Mouse (Mus musculus) liver (tissue): ENCODE data around the gene Esrra.

Experiments used
- DNase-seq: peaks from one replicate; pipeline ENCODE4 v3.0.0-alpha.2; 2020; ENCODE audit warnings: mixed read lengths

Gene Esrra

DNA sequence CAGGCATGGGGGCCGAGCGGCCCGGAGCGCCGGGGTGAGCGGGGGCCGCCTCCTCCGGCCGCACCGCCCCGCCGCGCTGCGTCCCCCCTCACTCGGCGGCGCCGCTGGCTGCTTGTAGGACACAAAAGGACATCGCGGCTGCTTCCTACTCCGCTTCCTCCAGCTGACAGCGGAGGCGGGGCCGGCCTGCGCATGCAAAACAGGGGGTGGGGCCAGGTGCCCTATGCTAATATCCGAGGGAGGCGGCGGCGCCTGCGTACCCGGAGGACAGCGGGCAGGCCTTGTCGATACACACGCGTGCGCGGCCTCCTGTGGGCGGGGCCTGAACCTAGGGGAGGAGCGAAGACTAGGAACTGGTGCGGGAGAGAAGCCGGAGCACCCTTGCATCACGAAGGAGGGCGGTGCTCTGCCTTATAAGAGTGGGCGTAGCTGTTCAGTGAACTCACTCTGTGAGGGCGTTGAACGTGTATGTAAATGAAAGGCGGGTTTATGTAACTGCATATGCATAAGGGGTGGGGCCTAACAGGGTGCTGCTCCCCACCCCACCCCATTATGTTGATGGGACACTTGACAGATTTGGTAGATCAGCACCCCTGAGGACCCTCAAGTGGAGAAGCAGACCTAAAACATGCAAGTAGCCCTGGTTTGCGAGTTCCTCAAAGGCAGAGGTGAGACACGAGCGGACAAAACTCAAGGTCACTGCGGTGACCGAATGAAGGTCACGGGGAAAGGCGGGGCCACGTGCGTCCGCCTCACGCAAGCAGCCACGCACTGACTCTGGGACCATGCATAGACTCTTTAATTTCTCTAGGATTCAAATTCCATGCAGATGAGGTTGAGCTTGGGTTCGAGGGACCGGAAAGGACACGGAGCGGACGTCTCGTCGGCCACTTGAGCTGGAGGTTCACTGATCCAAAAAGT, at the start of gene Esrra:
Gene Esrra (minus strand): TSS at position 167 of the 921 bp plus-strand sequence.
- DNase-seq = peak; percentile 100

DNA sequence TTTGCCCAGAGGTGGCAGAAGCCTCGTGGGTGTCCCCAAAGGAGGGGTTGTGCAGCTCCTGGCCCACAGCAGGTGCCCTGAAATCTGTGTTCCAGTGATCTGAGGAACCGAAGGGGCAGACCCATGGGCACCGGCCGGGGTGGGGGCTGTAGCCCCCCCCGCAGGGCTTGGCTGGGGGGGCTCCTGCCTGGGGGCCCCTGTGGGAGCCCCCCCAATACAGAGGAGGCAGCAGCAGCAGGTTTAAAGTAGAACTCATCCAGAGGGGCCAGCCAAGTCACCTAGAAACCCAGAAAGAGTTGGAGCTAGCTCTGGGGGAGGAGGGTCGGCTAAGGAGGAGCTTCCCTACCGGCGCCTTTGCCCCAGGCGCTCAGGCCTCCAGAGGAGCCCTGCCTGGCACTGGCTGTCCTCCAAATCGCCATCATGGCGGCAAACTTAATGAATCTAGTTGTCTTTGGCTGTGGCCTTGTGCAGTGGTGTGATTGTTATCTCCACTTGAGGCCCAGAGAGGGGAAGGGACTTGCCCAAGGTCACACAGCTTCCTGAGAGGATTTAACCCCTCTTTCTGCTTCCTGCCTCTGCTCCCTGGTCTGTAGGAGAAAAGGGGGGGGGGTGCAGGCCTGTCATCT, 49.0 kb upstream of the Esrra start:
- no peak for DNase-seq

DNA sequence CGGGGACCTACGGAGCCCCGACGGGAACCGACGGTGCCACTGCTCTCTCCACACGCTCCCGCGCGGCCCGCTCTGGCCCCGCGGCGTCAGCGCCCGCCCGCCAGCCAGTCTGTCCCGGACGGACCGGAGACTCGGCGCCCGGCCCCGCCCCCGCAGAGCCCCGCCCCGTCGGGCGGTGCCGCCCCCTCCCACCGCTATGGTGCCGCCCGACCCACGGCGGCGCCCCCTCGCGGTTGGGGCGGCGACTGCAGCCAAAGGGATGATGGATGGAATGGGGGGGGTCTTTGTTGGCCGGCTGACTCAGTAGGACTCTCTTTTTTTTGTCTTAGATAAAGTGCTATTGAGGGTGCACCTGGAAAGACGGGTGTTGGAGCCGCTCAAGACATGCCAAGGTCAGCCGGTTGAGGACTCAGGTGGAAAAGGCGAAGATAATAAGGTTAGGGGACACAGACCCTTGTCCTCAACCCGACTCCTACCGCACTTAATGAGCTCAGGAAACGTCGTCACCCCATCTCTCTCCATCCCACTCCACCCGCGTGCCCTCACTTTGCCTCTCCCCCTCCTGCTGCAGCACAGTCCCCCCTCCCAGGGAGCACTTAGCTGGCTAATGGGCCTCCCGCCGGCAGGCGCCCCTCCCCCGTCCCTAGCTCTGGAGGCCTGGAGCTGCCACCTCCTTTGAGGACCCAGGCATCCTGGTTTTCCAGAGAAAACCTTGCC, 48.2 kb upstream of the Esrra start:
- DNase-seq = peak; percentile 90

DNA sequence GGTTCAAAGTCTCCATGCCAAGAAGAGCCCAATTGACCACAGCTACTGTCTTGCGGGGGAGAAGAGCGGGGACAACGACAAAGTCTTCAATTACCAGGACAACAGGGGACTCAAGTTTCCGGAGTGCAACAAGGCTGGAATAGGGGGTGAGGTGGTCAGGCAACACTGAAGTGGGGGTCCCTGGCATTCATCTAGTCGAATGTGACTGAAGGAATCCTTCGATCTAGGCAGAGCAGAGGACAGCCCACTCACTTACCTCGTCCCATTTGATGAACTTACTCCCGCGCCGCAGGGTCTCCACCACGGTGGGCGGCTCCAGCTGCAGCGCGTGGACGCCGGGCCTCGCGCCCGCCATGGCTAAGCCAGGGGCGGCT, 47.7 kb upstream of the Esrra start:
- no peak for DNase-seq

DNA sequence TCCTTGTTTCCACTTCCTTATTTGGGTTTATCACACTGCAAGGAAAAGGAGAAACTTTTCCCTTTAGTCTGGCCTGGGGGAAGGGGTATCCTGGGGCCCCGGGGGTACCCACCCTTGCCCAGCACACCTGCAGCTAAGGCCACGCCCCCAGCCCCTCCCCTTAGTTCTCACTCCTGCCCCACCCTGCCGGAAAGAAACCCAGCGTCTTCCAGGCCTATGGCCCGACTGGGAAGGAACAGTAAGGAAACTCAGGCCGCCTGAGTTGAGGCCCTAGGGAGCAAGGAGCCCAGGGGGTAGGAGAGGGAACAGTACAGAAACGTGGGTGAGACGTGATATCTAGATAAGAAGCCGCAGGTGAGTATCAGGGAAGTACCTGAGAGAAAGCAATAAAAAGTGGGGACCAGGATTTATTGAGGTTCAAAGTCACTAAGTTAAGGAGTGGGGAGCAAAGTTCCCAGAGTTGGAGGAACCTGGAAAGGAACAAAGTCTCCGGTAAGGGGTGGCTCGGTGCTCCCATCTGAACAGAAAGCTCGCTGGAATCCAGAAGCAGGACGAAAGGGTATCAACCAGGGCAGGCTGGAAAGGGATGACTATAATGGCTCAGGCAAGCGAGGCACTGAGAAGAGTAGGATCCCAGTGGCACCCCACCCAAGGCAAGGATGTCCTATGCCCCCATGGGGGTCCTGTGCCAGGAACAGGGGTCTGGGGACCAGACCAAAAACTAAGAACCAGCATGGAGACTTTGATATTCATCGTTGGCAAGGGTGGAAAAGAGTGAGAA, 47.1 kb upstream of the Esrra start:
- DNase-seq = peak; percentile 47

DNA sequence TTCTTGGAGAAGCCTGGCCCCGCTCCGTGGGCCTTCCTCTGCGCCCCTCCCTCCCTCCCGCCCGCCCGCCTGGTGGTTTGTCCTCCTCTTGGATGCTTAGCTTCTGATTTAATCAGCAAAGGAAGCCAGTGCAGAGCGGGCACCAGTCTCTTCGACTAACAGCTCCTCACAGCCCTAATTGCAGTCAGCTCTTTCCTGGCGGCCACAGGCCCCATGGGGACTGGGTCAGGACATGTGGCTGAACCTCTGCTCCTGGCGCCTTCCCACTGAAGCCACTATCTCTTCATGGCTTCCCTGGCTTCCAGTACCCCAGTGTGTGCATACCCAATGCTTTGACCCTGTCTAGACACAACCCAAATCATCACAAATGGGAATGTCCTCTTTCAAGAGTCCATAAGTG, 34.8 kb upstream of the Esrra start:
- no peak for DNase-seq

DNA sequence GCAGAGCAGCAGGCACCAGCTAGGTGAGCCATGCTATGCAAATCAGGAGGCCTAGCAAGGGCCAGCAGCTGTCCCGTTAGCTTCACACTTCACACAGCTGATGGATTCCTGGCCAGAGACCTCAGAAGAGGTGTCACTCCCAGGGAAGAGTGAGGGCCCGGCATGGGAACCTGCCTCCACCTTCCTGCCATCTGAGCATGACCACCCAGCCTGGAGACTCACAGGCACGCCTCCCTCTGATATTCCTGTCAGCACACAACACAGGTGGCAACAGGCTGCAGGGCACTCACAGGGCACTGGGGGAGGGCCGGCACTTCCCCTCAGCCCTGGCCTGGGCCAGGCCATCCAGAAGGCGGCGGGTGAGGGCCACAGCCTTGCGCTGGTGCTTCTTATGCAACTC, 33.8 kb upstream of the Esrra start:
- no peak for DNase-seq

DNA sequence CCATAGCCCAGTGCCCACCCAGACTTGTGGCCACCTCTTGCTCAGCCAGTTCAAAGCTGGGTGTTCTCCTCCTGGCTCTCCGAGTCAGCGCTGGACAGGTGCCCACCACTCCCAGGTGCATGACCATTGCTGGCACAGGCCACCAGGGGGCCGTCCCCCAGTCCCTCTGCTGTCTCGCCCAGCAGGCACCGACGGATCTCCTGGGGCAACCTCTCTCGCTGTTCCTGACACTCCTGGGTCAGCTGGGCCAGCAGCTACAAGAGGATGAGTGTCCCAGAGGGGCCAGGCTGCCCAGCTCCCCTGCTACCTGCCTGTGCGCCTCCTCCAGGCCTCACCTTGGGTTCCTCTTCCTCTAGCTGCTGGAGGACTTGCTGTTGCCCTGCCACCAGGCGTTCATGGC, 32.4 kb upstream of the Esrra start:
- DNase-seq = no peak

DNA sequence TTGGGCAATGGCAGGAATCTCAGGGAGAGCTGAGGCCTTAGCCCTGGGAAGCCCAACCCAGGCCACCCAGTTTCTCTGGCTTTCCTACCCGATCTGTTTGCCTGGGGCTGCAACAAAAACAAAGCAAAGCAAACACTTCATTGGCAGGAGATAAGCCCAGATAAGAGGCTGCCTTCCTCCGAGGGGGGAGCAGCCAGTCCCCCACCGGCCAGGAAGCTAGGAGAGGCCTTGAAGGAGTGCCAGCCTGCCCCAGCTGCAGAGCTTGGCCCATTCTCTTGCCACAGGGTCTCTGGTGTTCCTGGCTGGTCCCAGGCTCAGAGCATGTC, 31.1 kb upstream of the Esrra start:
- DNase-seq = peak; percentile 41

DNA sequence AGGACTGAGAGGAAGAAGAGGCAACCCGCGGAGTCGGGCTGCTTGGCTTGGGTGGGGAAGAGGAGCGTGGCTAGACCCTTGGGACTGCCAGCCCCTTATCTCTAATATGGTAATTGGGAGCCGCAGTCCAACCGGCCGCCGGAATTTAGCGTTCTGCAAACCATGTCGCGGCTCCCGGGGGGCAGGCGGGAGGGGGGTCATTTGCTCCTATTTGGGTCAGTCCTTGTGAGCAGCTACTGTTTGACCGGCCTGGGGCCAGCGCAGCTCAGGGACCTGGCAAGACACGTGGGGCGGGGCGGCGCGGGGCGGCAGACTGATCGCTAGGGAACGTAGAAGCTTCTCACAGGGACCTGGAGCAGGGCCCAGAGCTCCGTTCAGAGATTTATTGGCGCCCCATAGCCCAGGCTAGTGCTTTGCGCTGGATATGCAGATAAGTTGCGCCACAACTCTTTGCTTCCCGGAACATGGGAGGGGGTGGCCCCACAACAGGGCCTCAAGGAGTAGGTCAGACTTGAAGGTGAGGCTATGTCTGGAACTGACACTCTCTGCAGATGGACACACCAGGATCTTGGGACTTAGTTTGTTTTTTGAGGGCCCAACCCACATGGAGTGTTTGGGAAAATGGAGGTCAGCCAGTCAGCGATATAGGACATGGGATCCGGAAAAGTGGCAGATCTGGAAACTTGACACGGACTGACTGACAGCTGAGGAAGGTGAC, 30.5 kb upstream of the Esrra start:
- DNase-seq = peak; percentile 70

DNA sequence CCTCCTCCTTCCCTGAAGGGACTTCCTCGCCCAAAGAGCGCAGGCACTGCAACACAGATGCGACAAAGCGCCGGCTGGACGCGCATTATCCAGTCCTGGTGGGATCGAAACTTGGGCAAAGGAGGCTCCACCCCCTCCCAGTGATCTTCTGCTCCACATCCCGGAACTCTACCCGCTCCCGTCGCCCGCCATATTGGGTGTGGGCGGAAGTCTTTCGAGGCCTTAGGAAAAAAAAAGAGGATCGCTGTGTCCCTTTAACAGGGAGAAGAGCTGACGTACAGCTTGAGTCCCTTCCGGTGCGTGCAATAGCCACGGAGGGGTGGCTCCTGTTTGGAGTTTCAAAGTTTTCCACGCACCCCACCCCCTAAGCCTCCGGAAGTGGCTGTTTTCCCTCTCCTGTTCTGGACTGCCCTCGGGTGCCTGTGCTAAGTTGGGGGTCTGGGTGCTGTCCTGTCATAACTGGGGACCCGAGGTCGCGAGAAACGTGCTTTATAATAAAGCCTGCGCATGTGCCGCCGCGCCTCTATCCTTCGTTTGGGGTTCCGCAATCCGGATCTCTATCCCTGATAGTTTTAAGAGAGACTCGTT, 29.9 kb upstream of the Esrra start:
- DNase-seq = peak; percentile 90

DNA sequence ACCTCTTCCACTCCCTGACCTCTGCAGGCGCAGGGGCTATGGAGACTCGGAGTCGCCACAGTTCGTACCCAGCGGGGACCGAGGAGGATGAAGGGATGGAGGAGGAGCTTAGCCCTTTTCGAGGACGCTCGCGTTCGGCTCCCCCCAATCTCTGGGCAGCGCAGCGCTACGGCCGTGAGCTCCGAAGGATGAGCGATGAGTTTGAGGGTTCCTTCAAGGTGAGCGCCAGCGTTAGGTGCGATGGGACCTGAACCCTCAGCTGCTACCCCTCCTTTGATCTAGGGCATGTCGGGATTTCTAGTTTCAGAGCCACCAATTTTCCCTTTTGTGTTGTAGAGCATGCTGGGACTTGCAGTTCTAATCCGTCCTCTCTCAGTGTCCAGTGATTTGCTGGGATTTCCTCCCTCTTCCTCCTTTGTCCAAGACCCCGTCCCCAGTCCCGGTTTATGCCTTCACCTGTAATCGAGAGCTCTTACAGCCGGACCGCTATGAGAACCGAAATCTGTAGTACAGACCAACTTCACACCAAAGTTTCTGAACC, 29.1 kb upstream of the Esrra start:
- DNase-seq = peak; percentile 64

DNA sequence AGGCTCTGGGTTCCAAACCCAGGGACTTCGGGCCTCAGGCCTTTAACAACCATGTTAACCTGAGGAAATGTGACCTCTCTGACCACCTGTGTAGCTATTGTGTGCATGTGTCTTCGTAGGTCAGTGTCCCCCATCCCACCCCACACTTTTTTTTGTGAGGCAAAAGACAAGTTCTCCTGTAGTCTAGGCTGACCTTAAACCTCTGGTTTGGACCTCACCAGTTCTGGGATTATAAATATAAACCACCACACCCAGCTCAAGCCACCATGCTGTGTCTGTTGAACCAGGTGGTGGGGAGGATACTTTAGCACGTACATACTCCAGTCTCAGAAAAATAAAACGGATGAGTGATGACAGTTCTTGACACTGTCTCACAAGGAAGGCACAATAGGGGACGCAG, 28.3 kb upstream of the Esrra start:
- no peak for DNase-seq

DNA sequence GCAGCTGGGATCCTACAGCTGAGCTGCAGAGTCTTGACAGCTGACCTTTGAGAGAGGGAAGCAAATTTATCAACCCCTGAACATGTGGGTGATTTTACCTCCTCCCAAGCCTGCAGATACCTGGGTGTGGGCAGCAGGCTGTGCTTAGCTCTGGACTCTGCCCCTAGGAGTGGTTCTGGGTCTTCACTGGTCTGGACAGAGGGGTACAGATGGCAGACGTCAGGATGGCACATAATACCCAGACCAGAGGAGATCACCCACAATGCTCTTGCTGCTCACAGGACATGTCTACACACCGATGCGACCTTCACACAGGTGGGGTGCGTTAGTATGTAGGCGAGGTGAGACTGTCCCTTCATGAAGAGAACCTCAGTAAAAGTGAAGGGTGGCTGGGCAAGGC, 27.9 kb upstream of the Esrra start:
- no peak for DNase-seq

DNA sequence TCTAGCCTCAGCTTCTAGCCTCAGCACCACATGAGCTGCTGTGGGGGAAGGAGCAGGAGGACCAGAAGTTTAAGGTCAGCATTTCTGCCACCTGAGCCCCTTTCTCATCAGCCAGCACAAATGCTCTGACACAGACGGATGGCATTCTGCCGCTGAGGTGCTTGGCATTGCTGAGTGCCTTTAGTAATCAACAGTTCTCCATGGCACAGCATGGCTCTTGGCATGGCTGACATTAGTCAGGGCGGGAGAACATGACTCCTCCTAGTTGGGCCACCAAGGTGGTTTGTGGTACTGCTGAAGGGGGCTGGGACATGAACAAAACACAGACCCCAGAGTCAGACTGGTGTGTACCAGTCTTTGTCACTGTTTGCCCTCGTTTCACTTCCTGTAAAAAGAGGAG, 26.6 kb upstream of the Esrra start:
- DNase-seq = no peak

DNA sequence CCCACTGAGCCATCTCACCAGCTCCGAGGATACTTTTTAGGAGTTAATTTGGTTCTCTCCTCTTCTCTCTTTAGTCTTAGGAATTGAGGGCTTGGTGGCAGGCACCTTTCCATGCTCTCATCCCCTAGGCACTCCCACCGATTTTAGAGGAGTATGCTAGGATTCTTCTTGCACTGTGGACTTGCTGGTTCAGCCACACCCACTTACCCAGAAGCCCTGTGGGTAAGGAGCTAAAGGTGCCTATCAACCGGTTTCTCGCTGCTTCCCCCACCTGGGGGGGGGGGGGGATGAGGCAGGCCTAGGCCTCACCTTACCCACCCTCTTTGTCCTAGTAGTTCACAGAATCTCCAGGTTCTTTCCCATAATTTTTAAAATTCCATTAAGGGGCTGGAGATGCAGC, 26.1 kb upstream of the Esrra start:
- DNase-seq = no peak

DNA sequence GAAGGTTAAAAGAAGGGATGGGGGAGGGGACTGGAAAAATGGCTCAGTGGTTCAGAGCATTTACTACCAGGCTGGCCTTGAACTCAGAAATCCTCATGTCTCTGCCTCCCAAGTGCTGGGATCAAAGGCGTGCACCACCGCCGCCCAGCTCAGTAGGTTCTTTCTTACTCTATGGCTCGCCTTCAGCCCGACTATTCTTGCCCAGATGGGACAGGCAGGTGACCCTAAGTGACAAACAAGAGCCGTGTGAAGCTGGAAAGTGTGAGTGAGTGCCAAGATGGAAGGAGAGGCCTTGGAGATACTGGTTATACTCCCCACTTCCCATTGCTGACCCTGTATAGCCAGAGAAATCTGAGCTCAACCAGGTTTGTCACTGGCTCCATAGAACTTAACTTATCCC, 22.1 kb upstream of the Esrra start:
- DNase-seq = no peak

DNA sequence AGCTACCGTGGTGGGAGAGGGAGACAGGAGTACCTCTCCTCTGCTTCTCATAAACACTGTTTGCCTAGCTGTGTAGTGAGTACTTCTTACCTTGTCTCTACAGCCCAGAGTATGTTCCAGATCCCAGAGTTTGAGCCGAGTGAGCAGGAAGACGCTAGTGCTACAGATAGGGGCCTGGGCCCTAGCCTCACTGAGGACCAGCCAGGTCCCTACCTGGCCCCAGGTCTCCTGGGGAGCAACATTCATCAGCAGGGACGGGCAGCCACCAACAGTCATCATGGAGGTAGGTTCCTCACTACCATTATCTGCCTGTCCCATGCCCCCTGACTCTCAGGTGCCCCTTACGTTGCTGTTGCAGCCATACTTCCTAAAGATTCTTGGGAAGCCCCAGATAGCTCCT, 21.2 kb upstream of the Esrra start:
- DNase-seq = no peak

DNA sequence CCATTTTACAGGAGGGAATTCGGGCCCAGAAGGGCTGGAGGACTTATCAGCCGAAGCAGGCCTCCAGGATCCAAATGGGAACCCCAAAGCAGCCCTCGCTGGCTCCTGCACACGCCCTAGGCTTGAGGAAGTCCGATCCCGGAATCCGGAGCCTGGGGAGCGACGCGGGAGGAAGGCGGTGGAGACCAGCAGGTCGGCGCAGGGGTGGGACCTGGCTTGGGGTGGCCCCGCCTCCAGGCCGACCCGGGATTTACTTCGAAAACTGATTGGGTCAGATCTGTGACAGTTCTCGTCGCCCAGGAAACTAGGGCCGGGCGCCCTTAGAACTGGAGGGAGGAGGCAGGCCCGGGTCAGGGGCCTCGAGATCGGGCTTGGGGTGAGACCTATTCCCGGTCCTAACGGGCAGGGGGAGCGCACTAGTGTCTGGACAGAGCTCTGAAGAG, 20.7 kb upstream of the Esrra start, which contains the start of gene Gpr137:
Gene Gpr137 (minus strand): TSS at position 232 of the 443 bp plus-strand sequence.
- DNase-seq = peak; percentile 97

DNA sequence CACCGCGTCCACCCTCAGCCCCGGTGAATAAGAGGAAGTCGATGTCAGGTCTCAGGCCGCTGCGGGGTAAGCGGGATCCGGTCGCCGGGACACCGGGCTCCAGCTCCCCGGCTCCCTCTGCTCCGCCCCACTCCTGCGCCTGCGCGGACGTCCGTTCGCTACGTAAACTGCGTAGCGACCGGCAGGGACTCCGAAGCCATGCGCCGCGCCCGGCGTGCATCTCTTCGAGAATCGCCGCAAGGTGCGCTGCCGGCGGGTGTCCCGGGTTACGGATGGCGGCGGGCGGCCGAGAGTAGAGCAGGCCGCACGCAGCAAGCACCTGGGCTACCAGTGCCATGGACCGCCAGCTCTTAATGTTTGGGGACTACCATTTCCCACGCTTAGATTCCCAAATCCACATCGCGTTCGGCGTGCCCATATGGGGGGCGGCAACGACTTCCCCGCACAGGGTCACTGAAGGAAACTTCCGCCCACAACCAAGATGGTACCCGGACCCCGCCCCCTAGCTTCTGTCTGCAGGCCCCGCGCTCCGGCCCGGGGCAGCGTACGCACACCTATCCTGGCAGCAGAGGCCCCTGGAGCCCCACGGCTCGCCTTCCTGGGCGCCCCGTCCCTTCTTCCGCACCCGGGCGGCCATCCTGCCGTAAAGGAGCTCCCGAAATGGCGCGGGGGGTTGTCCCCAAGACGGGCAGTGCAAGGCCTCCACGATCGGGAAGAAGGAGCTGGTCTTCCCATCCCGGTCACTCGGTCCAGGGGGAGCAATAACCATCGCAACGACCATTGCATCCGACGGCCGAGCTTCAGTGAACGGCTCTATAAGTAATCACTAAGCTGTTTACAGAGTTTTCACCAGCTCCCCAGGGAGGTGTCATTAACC, 20.0 kb upstream of the Esrra start, which contains the start of gene Bad:
Gene Bad (plus strand): TSS at position 490 of the 877 bp plus-strand sequence.
- peak; percentile 96 for DNase-seq
